Mouse (Mus musculus) forebrain, embryonic 12.5 days (tissue): Measurements from ENCODE around the gene Polr2j. TPM values are rescaled to one million over a fixed set of nuclear protein-coding genes. Genes with fewer than 3 reads are reported as not detected.

Source experiments
- ATAC-seq: fragments of 200-750 bp; cut with Nextera tagmentation; 2 replicates; pipeline ENCODE4 v1.8.0; 2017; ENCODE audit warnings: moderate TSS enrichment; ENCODE audit not compliant: low FRiP score
- H3K27ac ChIP-seq: fragments of 300-500 bp; sonication (generic); 2 replicates; pipeline ENCODE4 v1.5.1; 2016; ENCODE audit warnings: mild to moderate bottlenecking
- H3K27me3 ChIP-seq: fragments of 300-500 bp; sonication (generic); 2 replicates; pipeline ENCODE4 v1.6.1; 2016; ENCODE audit warnings: mild to moderate bottlenecking
- H3K36me3 ChIP-seq: fragments of 300-500 bp; sonication (generic); replicated peaks from 2 replicates; pipeline ENCODE4 v1.6.1; 2016; ENCODE audit warnings: mild to moderate bottlenecking
- H3K4me1 ChIP-seq: fragments of 300-500 bp; sonication (generic); 2 replicates; pipeline ENCODE4 v1.6.1; 2016
- H3K4me2 ChIP-seq: fragments of 300-500 bp; sonication (generic); 2 replicates; pipeline ENCODE4 v1.6.1; 2016; ENCODE audit warnings: mild to moderate bottlenecking, moderate library complexity
- H3K4me3 ChIP-seq: fragments of 300-500 bp; sonication (generic); replicated peaks from 2 replicates; pipeline ENCODE4 v1.5.1; 2016; ENCODE audit warnings: mild to moderate bottlenecking
- H3K9ac ChIP-seq: fragments of 300-500 bp; sonication (generic); 2 replicates; pipeline ENCODE4 v1.6.1; 2016; ENCODE audit warnings: mild to moderate bottlenecking
- H3K9me3 ChIP-seq: fragments of 300-500 bp; sonication (generic); 2 replicates; pipeline ENCODE4 v1.6.1; 2016
- WGBS: fragments of 180-500 bp; shearing (Covaris S2); methylation state at CpG from one replicate; pipeline ENCODE4 v1.1.7; 2016; 5-methylcytosine and 5-hydroxymethylcytosine counted together
- polyA plus RNA-seq: library from polyadenylated mRNA; unstranded; fragments of >200 nt; fragmentation: Nextera tagmentation; extraction: Ambion mirVana; gene quantifications from 2 replicates; pipeline ENCODE4 v1.2.1, GENCODE M21; 2016

Gene Polr2j
- 246 and 256 TPM in 2 replicates for polyA plus RNA-seq

- H3K36me3 ChIP-seq: peaks cover 18% of the 10 kb centered on the region
- peak within 1 kb of the TSS; percentile 89 for H3K4me2 ChIP-seq
- peak within 1 kb of the TSS; percentile 71 for H3K27ac ChIP-seq
- WGBS: 4% methylated on average over 42 of the region's 42 CpGs
- peaks cover 24% of the 10 kb centered on the region for H3K4me1 ChIP-seq
- peak; percentile 95 for ATAC-seq
- H3K27me3 ChIP-seq: no peaks in the 10 kb centered on the region
- H3K4me3 ChIP-seq: peak within 1 kb of the TSS; percentile 91
- H3K9ac ChIP-seq: peak within 1 kb of the TSS; percentile 82
- H3K9me3 ChIP-seq: no peaks in the 10 kb centered on the region
These were observed at the start of gene Polr2j for GRCm38 (mm10) chr5:136115891-136116783. Gene Polr2j (plus strand): TSS chr5:136116631.

GRCm38 (mm10) chr5:136069411-136069810, 47.0 kb upstream of the Polr2j start:
- H3K36me3 ChIP-seq: no peaks in the 10 kb centered on the region
- WGBS: 70% methylated on average over 2 of the region's 2 CpGs
- no peaks in the 10 kb centered on the region for H3K9me3 ChIP-seq
- ATAC-seq: no peak
- H3K9ac ChIP-seq: no peak overlapping the region
- peaks cover 5% of the 10 kb centered on the region; the same call in 1 of the 2 replicates for H3K27me3 ChIP-seq
- no peak overlapping the region for H3K4me2 ChIP-seq
- H3K4me1 ChIP-seq: no peaks in the 10 kb centered on the region
- no peak overlapping the region for H3K27ac ChIP-seq
- H3K4me3 ChIP-seq: no peak overlapping the region

DNA sequence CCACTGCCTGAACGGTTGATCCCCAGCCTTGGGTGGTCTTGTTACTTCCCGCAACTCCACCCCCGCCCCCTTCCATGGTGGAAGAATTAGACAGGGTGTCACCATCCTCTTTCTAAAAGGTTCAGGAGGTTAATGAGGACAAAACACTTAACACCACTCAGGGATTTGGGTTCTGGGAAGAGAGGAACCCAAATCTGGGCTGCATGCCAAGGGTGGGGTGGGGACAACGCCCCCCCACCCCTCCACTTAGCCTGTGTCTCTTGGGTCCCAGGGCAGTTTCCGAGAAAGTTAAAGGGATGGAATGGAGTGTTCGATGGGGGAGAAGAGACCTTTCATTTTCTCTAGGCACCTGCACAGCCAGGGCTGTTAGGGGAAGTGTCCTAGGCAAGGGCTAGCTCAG, 43.4 kb upstream of the Polr2j start:
- WGBS: 66% methylated on average over 6 of the region's 6 CpGs
- H3K27me3 ChIP-seq: peaks cover 5% of the 10 kb centered on the region; the same call in 1 of the 2 replicates
- no peak overlapping the region for H3K9ac ChIP-seq
- no peak for ATAC-seq
- H3K27ac ChIP-seq: no peak overlapping the region
- H3K4me3 ChIP-seq: no peak overlapping the region
- H3K9me3 ChIP-seq: no peaks in the 10 kb centered on the region
- no peaks in the 10 kb centered on the region for H3K36me3 ChIP-seq
- no peak overlapping the region for H3K4me2 ChIP-seq
- peaks cover 3% of the 10 kb centered on the region; the same call in 1 of the 2 replicates for H3K4me1 ChIP-seq

DNA sequence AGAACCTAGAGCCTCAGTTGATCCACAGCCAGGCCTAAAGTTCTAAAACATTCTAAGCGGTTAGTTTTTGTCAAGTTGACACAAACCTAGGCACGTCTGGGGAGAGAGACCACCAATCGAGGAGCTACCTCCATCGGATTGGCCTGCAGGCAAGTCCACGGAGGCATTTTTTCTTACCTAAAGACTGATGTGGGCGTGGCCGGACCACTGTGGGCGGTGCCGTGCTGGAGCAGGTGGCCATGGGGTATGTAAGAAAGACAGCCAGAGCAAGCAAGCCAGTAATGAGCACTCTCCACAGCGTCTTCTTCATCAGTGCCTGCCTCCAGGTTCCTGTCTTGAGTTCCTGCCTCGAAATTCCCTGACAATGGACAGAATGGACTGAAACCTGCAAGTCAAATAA, 42.9 kb upstream of the Polr2j start:
- Histone ChIP-seq H3K4me3 (no peak overlapping the region), H3K27me3 (peaks cover 5% of the 10 kb centered on the region; the same call in 1 of the 2 replicates), H3K36me3 (no peaks in the 10 kb centered on the region), H3K9me3 (no peaks in the 10 kb centered on the region), H3K4me1 (peaks cover 3% of the 10 kb centered on the region; the same call in 1 of the 2 replicates), H3K27ac (no peak overlapping the region), H3K9ac (no peak overlapping the region), H3K4me2 (no peak overlapping the region)
- no peak for ATAC-seq
- 66% methylated on average over 11 of the region's 11 CpGs for WGBS

GRCm38 (mm10) chr5:136075076-136075475, 41.4 kb upstream of the Polr2j start:
- Histone ChIP-seq H3K4me3 (no peak overlapping the region), H3K36me3 (no peaks in the 10 kb centered on the region), H3K4me1 (peaks cover 3% of the 10 kb centered on the region; the same call in 1 of the 2 replicates), H3K4me2 (no peak overlapping the region), H3K9me3 (no peaks in the 10 kb centered on the region), H3K9ac (no peak overlapping the region), H3K27ac (no peak overlapping the region), H3K27me3 (peaks cover 5% of the 10 kb centered on the region; the same call in 1 of the 2 replicates)
- no peak for ATAC-seq
- 92% methylated on average over 5 of the region's 5 CpGs for WGBS

GRCm38 (mm10) chr5:136076284-136076683, 40.1 kb upstream of the Polr2j start:
- Histone ChIP-seq H3K27ac (0 out of 2 replicates have a peak overlapping the region, but pooled peaks have one; percentile 9), H3K27me3 (peaks cover 8% of the 10 kb centered on the region), H3K4me2 (no peak overlapping the region), H3K36me3 (no peaks in the 10 kb centered on the region), H3K4me3 (no peak overlapping the region), H3K9me3 (no peaks in the 10 kb centered on the region), H3K4me1 (peaks cover 3% of the 10 kb centered on the region; the same call in 1 of the 2 replicates), H3K9ac (no peak overlapping the region)
- 57% methylated on average over 7 of the region's 7 CpGs for WGBS
- ATAC-seq: no peak

- H3K9me3 ChIP-seq: no peaks in the 10 kb centered on the region
- H3K9ac ChIP-seq: no peak overlapping the region
- WGBS: 89% methylated on average over 9 of the region's 9 CpGs
These were observed 39.4 kb upstream of the Polr2j start for GRCm38 (mm10) chr5:136077001-136077550.

DNA sequence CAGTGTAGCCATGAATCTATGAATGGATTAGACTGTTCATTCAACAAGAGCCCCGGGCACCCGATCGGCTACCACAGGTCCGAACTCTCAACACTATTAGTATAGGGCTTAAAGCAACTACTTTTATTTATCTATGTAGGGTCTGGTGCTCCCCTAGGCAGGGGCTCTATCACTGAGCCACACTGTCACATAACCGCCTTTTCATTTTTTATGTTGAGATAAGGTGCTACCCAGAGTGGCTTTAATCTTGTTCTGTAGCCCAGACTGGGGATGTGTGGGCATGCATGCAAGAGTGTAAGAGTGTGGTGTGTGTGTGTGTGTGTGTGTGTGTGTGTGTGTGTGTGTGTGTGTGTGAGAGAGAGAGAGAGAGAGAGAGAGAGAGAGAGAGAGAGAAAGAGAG, 38.3 kb upstream of the Polr2j start:
- Histone ChIP-seq H3K27me3 (peaks cover 8% of the 10 kb centered on the region), H3K36me3 (no peaks in the 10 kb centered on the region), H3K9ac (no peak overlapping the region), H3K4me3 (no peak overlapping the region), H3K9me3 (no peaks in the 10 kb centered on the region), H3K27ac (no peak overlapping the region), H3K4me1 (peaks cover 4% of the 10 kb centered on the region), H3K4me2 (no peak overlapping the region)
- WGBS: 95% methylated on average over 5 of the region's 5 CpGs
- no peak for ATAC-seq

More at GRCm38 (mm10) chr5:136077001-136077550, 39.4 kb upstream of the Polr2j start:
- Histone ChIP-seq H3K36me3 (no peaks in the 10 kb centered on the region), H3K27me3 (peaks cover 8% of the 10 kb centered on the region), H3K4me2 (no peak overlapping the region), H3K27ac (no peak overlapping the region), H3K4me3 (no peak overlapping the region), H3K4me1 (peaks cover 3% of the 10 kb centered on the region; the same call in 1 of the 2 replicates)
- ATAC-seq: no peak

- no peak overlapping the region for H3K9ac ChIP-seq
- WGBS: 77% methylated on average over 4 of the region's 4 CpGs
- no peak overlapping the region for H3K27ac ChIP-seq
These were observed 34.1 kb upstream of the Polr2j start for GRCm38 (mm10) chr5:136082345-136082744.

GRCm38 (mm10) chr5:136083669-136084107, 32.7 kb upstream of the Polr2j start, which contains the start of gene Rasa4:
Gene Rasa4 (plus strand): TSS chr5:136083916.
- WGBS: under 1% methylated on average over 25 of the region's 28 CpGs
- no peaks in the 10 kb centered on the region for H3K9me3 ChIP-seq
- no peaks in the 10 kb centered on the region for H3K36me3 ChIP-seq
- no peak within 1 kb of the TSS for H3K27ac ChIP-seq
- H3K4me3 ChIP-seq: peak within 1 kb of the TSS; percentile 52
- peak; percentile 97 for ATAC-seq
- peak within 1 kb of the TSS; percentile 90 for H3K4me2 ChIP-seq
- H3K4me1 ChIP-seq: peaks cover 28% of the 10 kb centered on the region
- H3K27me3 ChIP-seq: peaks cover 31% of the 10 kb centered on the region
- H3K9ac ChIP-seq: peak within 1 kb of the TSS; percentile 64

More at GRCm38 (mm10) chr5:136082345-136082744, 34.1 kb upstream of the Polr2j start:
- Histone ChIP-seq H3K4me1 (peaks cover 24% of the 10 kb centered on the region), H3K4me3 (no peak overlapping the region), H3K27me3 (peaks cover 26% of the 10 kb centered on the region), H3K9me3 (no peaks in the 10 kb centered on the region), H3K36me3 (no peaks in the 10 kb centered on the region), H3K4me2 (no peak overlapping the region)
- no peak for ATAC-seq

GRCm38 (mm10) chr5:136084144-136084881, 32.1 kb upstream of the Polr2j start:
- Histone ChIP-seq H3K4me3 (peak overlapping the region; percentile 52), H3K9ac (peak overlapping the region; percentile 64), H3K27me3 (peaks cover 32% of the 10 kb centered on the region), H3K9me3 (no peaks in the 10 kb centered on the region), H3K36me3 (no peaks in the 10 kb centered on the region), H3K4me1 (peaks cover 28% of the 10 kb centered on the region), H3K4me2 (peak overlapping the region; percentile 90), H3K27ac (no peak overlapping the region)
- no peak; the same call in none of the 2 replicates for ATAC-seq
- 1% methylated on average over 23 of the region's 23 CpGs for WGBS
